Mouse (Mus musculus): Measurements from ENCODE around the gene Unc79.

The Unc79 gene

GRCm38 (mm10) chr12:103123861-103124260 is 175.2 kb downstream of the Unc79 start:
- no peak for DNase-seq (ENCODE audit: low read depth, low spot score)

DNA sequence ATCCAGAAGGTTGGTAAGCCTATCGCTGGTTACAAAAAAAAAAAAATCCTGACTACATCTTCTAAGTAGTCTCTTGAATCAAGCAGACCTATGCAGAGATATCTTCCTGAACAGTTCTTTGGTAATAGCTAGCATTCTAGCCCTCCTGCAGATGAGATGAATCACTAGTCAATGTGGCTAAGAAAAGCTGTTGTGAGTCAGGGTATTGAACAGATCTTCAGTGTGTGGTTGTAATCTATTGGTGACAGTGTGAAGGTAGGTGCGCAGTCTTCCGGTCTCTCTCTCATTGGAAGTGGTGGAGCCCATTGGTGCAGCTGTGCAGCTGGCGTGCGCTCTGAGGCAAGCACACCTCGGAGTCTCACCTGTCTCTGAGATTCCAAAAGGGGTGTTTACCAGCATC is 180.3 kb downstream of the Unc79 start:
- no peak for DNase-seq (ENCODE audit: low read depth, low spot score)

- DNase-seq (ENCODE audit: low read depth, low spot score), result peak; percentile 5
These were observed 181.0 kb downstream of the Unc79 start for GRCm38 (mm10) chr12:103129395-103130248.

DNA sequence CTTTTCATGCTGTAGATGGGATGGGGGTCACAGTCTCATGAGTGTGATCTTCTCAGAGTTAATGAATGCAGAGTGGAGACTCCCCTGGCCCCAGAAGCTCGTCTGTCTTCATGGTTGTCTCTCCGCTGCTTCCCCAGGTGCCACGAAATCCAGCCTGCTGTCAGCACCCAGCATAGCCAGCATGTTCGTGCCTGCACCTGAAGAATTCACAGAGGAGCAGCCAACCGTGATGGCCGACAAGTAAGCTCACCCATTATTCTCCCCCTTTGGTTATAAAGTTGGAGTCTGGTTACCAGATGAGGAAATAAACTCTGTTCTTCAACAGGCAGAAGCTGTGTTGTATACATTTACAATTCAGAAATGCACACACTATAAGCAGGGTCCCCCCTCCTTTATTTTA is 182.8 kb downstream of the Unc79 start:
- no peak for DNase-seq (ENCODE audit: low read depth, low spot score)

DNA sequence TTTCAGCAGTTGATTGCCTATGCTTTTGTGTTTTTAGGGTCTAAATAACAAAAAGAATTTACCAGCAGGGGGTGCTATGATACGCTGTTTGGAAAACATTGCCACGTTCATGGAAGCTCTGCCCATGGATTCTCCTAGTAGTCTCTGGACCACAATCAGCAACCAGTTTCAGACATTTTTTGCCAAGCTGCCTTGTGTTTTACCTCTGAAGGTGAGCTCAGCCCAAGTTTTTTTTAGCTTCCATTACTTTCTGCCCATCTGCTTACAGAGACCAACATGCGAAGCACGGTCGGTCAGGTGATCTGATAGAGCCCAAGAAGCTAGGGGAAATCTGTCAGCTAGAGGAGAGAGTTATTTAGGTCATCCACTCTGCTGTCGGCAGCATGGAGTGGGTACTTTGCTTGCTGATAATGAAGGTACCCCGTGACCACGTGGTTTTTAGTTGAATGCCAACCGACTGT is 193.9 kb downstream of the Unc79 start:
- peak; percentile 77 for DNase-seq (ENCODE audit: low read depth, low spot score)

DNA sequence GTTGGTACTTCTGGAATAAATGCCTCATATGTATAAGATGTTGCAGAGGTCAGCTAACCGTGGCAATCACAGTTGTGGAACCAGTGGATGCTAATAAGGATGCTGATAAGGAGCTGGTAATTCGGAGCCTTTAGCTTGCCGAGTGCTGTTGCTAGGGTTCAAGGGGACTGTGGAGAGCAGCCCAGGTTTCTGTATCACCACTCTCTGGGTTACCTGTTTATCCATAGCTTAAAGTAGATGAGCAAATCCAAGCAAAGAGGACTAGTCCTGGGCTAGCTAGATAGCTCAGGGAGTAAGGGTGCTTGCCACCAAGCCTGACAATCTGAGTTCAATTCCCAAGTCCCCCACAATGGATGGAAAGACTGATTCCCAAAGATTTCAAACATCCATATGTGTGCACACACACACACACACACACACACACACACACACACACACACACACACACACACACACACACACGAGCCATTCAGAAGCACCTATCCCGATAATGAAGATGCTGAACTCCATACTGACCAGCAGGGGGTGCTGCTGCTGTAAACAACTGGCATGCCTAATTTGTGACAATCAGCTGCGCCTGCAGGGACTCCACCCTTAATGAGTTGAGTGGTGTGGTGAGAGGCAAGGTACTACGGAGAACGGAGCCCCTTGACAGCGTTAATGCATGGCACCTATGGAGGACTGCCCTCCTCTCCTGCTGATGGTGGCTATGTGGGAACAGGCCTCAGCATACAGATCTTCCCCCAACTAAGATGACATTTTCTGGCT is 195.3 kb downstream of the Unc79 start:
- peak; percentile 59 for DNase-seq (ENCODE audit: low read depth, low spot score)

DNA sequence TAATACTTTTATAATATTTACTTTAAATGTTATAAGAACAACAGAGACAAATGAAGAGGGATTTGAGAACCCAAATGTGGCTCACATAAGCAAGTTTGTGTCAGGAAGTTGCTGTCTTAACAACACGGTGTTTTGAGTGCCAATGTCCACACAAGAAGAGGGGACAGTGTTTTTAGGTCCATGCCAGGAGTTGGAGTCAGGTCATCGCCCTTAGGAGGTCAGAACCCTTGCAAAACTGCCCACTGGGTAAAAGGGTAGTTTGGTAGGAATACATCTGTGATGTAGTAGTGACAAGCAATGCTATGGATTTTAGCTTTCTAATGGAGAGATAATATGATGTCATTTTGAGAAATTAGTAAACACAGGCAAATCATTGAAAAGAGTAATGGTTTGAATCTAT is 201.6 kb downstream of the Unc79 start:
- DNase-seq (ENCODE audit: low read depth, low spot score), result no peak

GRCm38 (mm10) chr12:103154927-103155326 is 206.3 kb downstream of the Unc79 start:
- no peak for DNase-seq (ENCODE audit: low read depth, low spot score)

GRCm38 (mm10) chr12:103155406-103155805 is 206.7 kb downstream of the Unc79 start:
- DNase-seq (ENCODE audit: low read depth, low spot score), result no peak

- DNase-seq (ENCODE audit: low read depth, low spot score), result no peak
These were observed 208.7 kb downstream of the Unc79 start for GRCm38 (mm10) chr12:103157129-103157910.

DNA sequence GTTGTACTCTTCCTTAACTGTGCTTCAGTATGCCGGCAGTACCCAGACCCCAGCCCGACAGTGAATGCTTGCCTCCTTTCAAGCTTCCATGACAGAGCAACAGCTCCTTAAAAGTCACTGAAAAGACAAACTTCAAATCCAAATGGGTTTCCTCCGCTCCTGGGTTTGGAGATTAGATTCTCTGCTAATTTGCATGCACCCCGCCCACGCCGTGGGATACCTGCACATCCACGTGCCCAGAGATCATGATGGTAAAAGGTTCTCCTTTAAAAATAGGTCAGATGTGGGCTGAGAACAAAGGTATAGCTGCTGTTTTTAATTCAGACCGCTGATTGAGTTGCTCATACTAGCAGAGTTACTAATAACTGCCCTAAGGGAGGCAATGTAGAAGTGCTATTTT is 210.4 kb downstream of the Unc79 start:
- DNase-seq (ENCODE audit: low read depth, low spot score), result no peak

DNA sequence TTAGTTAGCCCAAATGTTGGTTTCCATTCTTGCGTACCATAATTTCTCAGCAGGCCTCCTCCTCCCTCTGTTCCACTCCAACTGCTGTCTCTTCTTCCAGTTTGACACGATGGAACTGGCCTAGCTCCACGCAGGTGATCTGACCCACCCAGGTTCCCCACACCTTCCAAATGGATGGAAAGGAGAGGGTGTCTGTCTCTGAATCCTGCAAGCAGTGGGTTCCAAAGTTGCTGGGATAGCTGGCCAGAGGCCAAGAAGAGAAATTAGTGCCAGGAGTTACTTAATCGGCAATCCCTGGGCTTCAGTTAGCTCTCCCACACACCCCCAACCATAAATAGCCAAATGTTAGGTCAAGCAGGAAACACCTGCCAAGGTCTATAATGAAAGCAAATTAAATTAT is 212.1 kb downstream of the Unc79 start:
- DNase-seq (ENCODE audit: low read depth, low spot score), result no peak

- no peak for DNase-seq (ENCODE audit: low read depth, low spot score)
These were observed 214.9 kb downstream of the Unc79 start for GRCm38 (mm10) chr12:103163596-103163995.

DNA sequence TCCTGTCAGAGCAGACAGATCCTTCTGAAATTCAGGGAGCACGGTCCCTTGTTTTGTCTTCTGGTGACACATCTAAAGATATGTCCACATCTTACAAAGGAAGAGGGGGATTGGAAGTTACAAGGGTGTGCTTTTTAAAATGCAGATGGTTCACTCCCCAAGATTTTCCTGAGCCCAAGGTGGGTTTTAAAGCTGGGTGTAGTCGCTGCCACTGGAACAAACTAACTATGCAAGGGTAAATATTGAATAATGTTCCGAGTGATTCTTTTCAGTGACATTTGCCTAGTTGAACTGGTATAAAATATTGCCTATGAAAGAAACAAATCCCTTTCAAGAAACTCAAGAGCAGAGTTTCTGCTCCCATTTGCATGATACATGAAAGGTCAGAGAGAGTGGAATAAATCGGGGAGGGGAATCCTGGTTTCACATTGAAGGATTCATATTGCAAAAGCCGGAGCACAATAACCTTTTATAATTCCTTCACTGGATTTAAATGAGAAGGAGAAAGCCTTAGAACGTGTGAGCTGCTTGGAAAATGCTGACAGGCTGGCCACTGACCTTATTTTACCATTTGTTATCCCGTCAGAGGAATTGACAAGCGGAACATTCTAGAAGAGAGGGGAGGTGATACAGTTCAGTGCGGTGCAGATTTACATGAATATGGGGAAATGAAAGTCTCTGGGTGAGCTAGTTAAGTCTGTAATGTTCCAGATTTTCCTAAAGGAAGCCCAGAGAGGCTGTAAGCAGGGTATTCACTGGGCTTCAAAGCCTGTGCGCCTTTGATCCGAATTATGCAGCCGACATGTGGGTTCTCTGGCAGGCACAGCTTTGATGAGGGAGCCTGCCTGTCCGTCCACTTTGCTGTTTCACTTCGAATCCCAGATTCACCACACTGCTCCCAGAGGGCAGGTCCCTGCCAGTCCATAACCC is 215.7 kb downstream of the Unc79 start:
- DNase-seq (ENCODE audit: low read depth, low spot score), result no peak

DNA sequence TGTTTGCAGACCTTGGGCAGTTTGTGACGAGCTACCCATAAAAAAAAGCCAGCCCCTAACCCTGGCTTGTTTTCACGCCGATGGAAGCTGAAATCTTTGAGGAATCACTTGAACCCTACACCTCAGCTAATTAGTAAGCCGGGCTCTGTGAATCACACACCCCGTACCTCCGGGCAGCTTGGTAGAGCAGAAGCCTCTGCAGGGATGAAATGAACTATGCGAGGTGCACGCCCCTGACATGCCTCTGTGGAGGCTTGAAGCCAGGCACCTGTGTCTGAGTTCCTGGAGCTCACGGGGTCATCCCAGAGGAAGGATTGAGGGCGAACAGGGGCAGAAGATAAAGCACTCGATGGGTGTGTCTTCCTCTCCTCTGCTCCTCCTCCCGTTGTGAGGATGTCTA is 220.2 kb downstream of the Unc79 start:
- no peak for DNase-seq (ENCODE audit: low read depth, low spot score)

GRCm38 (mm10) chr12:103183057-103183456 is 234.4 kb downstream of the Unc79 start:
- no peak for DNase-seq (ENCODE audit: low read depth, low spot score)

DNA sequence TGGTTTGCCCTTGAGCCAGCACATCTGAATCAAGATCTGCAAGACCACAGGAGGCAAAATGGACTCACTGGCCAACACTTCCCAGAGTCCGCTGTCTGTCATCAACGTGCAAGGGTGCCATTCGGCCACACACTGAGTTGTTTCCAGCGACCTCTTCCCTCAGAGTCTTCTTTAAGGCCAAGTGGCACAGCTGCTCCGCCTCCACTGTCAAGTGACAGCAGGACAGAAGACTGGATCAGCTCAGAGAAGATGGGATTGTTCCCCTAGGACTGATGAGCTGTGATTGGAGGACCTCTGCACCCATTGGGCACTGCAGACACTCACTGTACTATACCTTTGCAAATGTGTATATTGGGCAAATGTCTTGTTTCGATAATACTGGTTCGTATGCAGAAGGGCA is 238.4 kb downstream of the Unc79 start:
- DNase-seq (ENCODE audit: low read depth, low spot score), result no peak

- no peak for DNase-seq (ENCODE audit: low read depth, low spot score)
These were observed 239.6 kb downstream of the Unc79 start for GRCm38 (mm10) chr12:103188223-103188622.

DNA sequence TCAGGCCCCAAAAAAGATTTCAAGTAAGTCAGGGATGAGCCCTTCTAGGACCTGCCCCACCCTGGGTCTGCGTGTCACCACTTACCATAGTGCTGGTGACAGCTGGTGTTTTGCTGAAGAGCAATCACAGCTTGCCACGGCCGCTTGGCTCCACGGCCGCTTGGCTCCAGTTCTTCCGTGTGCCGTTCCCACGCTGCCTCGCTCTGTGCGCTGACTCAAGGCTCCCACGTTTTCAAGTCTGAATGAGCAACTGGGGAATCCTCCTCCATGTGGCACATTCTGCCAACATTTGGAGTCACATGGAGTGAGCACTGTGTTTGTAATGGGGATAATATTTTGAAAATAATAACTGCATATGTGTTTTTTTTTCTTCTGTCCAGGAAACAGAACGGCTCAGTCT is 241.1 kb downstream of the Unc79 start:
- no peak for DNase-seq (ENCODE audit: low read depth, low spot score)

- no peak for DNase-seq (ENCODE audit: low read depth, low spot score)
These were observed 244.3 kb downstream of the Unc79 start for GRCm38 (mm10) chr12:103192996-103193395.
